Mouse (Mus musculus) embryonic facial prominence, embryonic 12.5 days (tissue): ENCODE measurements around the gene Scaper. TPM values are rescaled to one million over a fixed set of nuclear protein-coding genes. Genes with fewer than 3 reads are reported as not detected.

Experiments
- ATAC-seq: fragments of 200-750 bp; cut with Nextera tagmentation; 2 replicates; pipeline ENCODE4 v1.8.0; 2017; ENCODE audit not compliant: insufficient number of reproducible peaks, insufficient read depth, low FRiP score, low TSS enrichment
- H3K27ac ChIP-seq: fragments of 300-500 bp; sonication (generic); 2 replicates; pipeline ENCODE4 v1.5.1; 2016; ENCODE audit warnings: mild to moderate bottlenecking
- H3K27me3 ChIP-seq: fragments of 300-500 bp; sonication (generic); 2 replicates; pipeline ENCODE4 v1.6.1; 2016; ENCODE audit warnings: mild to moderate bottlenecking, moderate library complexity
- H3K36me3 ChIP-seq: fragments of 300-500 bp; sonication (generic); 2 replicates; pipeline ENCODE4 v1.6.1; 2016; ENCODE audit warnings: mild to moderate bottlenecking
- H3K4me1 ChIP-seq: fragments of 300-500 bp; sonication (generic); 2 replicates; pipeline ENCODE4 v1.6.1; 2016
- H3K4me2 ChIP-seq: fragments of 300-500 bp; sonication (generic); replicated peaks from 2 replicates; pipeline ENCODE4 v1.6.1; 2016; ENCODE audit warnings: mild to moderate bottlenecking, moderate library complexity
- H3K4me3 ChIP-seq: fragments of 300-500 bp; sonication (generic); 2 replicates; pipeline ENCODE4 v1.5.1; 2016; ENCODE audit warnings: mild to moderate bottlenecking
- H3K9ac ChIP-seq: fragments of 300-500 bp; sonication (generic); 2 replicates; pipeline ENCODE4 v1.6.1; 2016; ENCODE audit warnings: mild to moderate bottlenecking, moderate library complexity
- H3K9me3 ChIP-seq: fragments of 300-500 bp; sonication (generic); 2 replicates; pipeline ENCODE4 v1.6.1; 2016; ENCODE audit warnings: mild to moderate bottlenecking, moderate library complexity
- WGBS: fragments of 180-500 bp; shearing (Covaris S2); methylation state at CpG from one replicate; pipeline ENCODE4 v1.1.7; 2016; 5-methylcytosine and 5-hydroxymethylcytosine counted together
- polyA plus RNA-seq: library from polyadenylated mRNA; unstranded; fragments of >200 nt; fragmentation: Nextera tagmentation; extraction: Ambion mirVana; gene quantifications from 2 replicates; pipeline ENCODE4 v1.2.1, GENCODE M21; 2016

The Scaper gene
- polyA plus RNA-seq, 1 experiment from 2014 or later: 14.4 TPM

DNA sequence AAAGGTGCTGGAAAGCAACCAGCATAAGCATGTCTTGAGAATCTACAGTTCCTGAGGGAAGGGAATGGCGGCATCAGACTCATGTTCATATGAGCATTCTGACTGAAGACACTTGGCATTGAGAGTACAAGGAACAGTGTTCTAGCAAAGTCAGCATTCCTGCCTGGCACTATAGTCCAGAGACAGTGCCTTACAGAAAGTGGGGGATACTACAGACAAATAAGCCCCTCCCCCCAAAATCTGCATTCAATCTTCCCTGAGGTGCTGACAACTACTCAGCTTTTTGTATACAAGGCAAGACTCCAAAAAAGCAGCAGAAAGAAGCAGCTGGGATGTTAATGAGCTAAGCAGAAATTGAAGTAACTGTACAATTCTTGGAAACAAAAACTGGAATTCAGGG, 59.9 kb downstream of the Scaper start:
- Histone ChIP-seq H3K36me3 (no peaks in the 10 kb centered on the region), H3K4me2 (no peak overlapping the region), H3K27ac (no peak overlapping the region), H3K27me3 (no peaks in the 10 kb centered on the region), H3K9ac (no peak overlapping the region), H3K4me3 (no peak overlapping the region), H3K9me3 (no peaks in the 10 kb centered on the region), H3K4me1 (no peaks in the 10 kb centered on the region)
- ATAC-seq: no peak
- 89% methylated on average over 1 of the region's 1 CpGs for WGBS

DNA sequence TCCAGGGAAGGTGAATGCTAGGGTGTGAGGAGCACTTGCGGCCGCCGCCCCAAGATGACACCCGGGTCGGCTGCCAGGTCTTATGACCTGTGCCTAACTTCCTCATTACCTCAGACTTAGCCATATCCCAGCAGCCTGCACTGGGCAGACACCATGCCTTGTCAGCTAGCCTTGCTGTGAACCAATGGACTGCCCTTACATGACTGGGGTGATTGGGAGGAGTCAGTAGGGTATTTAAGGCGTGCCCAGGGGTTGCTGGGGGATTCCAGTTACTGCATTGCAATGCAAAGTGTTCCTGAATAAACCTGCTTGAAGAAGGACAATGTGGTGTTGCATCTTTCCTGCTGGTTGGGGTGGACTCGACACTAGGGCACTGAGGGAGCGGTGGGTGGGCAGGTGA, 148.5 kb downstream of the Scaper start:
- ATAC-seq: no peak
- H3K9me3 ChIP-seq: no peaks in the 10 kb centered on the region

DNA sequence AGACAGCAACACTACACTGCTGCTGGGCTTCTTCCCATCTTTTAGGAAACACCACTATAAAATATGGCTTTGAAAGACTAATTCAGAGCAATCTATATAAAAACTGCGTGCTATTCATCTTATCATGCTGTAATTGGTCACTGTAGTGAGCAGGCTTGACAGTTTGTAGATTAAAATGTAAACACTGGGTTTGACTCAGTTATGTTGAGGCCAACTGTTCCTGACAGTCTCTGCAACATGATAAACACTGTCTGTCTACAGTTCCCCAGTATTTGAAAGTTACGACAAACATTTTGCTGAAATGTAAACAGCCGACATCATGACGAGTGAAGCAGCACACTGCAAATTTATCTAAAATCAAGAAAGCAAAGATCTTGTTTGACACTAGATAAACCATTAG, 225.9 kb downstream of the Scaper start:
- no peak for ATAC-seq
- WGBS: 67% methylated on average over 4 of the region's 4 CpGs
- no peaks in the 10 kb centered on the region for H3K4me1 ChIP-seq
- no peaks in the 10 kb centered on the region for H3K27me3 ChIP-seq
- no peaks in the 10 kb centered on the region for H3K9me3 ChIP-seq
- no peak overlapping the region for H3K27ac ChIP-seq
- H3K9ac ChIP-seq: no peak overlapping the region
- H3K36me3 ChIP-seq: no peaks in the 10 kb centered on the region
- no peak overlapping the region for H3K4me2 ChIP-seq
- no peak overlapping the region for H3K4me3 ChIP-seq

More for the DNA sequence above, 148.5 kb downstream of the Scaper start:
- no peaks in the 10 kb centered on the region for H3K36me3 ChIP-seq
- no peak overlapping the region for H3K4me2 ChIP-seq
- WGBS: 87% methylated on average over 8 of the region's 8 CpGs
- H3K4me3 ChIP-seq: no peak overlapping the region
- no peak overlapping the region for H3K9ac ChIP-seq
- H3K27ac ChIP-seq: no peak overlapping the region
- no peaks in the 10 kb centered on the region for H3K4me1 ChIP-seq
- H3K27me3 ChIP-seq: no peaks in the 10 kb centered on the region

DNA sequence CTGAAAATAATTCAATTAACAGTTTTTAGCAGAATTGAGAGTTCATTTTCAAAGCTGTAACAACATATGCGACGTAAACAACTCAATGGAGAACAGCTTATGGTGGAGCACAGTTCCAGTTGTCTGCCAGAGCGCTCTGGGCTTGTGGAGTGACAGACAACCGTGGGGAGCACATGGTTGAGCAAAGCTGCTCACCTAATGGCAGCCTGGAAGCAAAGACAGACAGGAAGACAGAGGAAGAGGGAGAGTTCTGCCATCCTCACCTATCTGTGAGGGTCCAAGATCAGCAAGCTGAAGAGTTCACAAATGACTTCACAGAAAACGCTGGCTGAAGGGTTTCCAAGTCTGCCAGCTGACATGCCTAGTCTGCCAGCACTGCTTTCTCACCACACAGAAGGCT, 227.4 kb downstream of the Scaper start:
- no peak for ATAC-seq
- H3K4me1 ChIP-seq: no peaks in the 10 kb centered on the region

DNA sequence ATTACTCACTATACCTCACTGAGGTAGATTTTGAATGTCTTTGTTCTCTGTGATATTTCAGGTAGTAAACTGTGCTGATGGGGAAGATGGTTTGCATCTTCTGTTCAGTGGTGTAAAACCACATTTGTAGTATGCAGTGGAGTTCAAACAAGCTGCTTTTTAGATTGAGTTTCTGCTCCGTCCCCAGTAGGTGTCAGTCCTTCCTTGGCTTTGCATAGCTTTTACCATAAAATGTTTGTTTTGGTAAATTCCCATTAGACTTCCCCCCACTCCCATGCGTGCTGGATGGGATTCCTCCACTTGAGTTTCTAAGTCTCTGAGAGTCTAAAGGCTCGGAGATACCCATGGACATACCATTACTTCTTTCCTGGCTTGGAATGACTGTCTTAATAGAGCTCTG, 231.3 kb downstream of the Scaper start:
- ATAC-seq: no peak
- Histone ChIP-seq H3K36me3 (no peaks in the 10 kb centered on the region), H3K27me3 (no peaks in the 10 kb centered on the region), H3K9ac (no peak overlapping the region), H3K9me3 (no peaks in the 10 kb centered on the region), H3K4me1 (no peaks in the 10 kb centered on the region), H3K4me2 (no peak overlapping the region), H3K27ac (no peak overlapping the region), H3K4me3 (no peak overlapping the region)
- 60% methylated on average over 3 of the region's 3 CpGs for WGBS

More for the DNA sequence above, 227.4 kb downstream of the Scaper start:
- 84% methylated on average over 5 of the region's 5 CpGs for WGBS
- H3K4me2 ChIP-seq: no peak overlapping the region
- no peak overlapping the region for H3K4me3 ChIP-seq
- H3K9ac ChIP-seq: no peak overlapping the region
- H3K27ac ChIP-seq: no peak overlapping the region
- no peaks in the 10 kb centered on the region for H3K9me3 ChIP-seq
- no peaks in the 10 kb centered on the region for H3K36me3 ChIP-seq
- no peaks in the 10 kb centered on the region for H3K27me3 ChIP-seq

DNA sequence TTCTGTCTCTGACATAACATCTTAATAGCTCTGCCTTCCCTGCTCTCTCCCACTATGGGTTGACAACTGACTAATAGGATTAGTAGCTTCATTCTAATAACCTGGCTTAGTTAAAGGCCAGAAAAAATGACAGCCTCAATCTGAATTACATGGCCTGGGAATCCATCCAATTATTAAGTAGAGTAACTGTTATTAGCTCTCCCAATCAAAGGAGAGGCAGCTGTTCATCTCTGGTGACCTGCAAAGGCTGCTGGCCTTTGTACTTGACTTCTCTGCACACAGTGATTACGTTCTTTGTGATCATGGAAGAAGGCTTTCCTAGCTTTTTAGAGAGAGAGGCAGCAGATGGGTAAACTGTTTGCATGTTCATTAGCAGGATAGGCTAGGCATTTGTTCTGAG, 242.6 kb downstream of the Scaper start:
- Histone ChIP-seq H3K36me3 (no peaks in the 10 kb centered on the region), H3K9ac (no peak overlapping the region), H3K4me3 (no peak overlapping the region), H3K27me3 (no peaks in the 10 kb centered on the region), H3K27ac (no peak overlapping the region), H3K4me2 (no peak overlapping the region), H3K4me1 (no peaks in the 10 kb centered on the region), H3K9me3 (no peaks in the 10 kb centered on the region)
- no peak for ATAC-seq
- WGBS: 52% methylated on average over 1 of the region's 1 CpGs

DNA sequence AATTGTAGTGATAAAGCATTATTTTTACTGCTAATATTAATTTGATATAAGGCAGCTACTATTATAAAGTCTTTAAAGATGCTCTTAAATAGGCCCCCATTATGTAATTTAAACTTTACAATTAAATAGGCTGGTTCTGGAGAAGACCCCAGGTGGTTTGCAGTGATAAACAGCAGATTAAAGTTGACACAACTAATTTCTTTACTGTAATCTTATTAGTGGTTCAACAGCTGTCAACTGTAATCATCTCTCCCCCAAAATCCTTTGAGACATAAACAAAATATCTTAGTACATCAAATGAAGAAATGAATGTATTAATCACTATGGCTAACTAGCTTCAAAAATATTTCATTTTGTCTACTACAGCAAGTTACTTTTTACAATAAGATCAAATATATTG, 260.8 kb downstream of the Scaper start:
- ATAC-seq: no peak
- Histone ChIP-seq H3K9me3 (no peaks in the 10 kb centered on the region), H3K27ac (no peak overlapping the region), H3K9ac (no peak overlapping the region), H3K36me3 (no peaks in the 10 kb centered on the region), H3K4me1 (no peaks in the 10 kb centered on the region), H3K4me2 (no peak overlapping the region), H3K4me3 (no peak overlapping the region), H3K27me3 (no peaks in the 10 kb centered on the region)

DNA sequence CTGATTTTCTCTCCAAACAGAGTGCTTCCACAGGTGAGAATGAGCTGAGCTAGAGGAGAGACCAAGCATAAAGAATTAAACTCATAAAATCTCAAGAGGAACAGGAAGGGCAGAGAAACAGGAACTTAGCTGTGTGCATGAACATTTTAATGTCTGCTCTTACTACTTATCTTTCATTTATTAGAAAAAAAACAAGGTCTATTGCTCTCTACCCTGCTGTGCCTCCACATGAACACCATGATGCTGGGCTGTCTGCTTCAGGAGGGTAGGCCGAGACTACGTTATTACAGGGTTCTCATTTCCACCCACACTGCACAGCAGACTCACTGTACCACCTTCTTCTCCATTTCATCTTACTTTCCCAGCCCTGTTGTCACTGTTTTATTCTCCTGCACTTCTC, 291.5 kb downstream of the Scaper start:
- H3K36me3 ChIP-seq: no peaks in the 10 kb centered on the region
- no peaks in the 10 kb centered on the region for H3K4me1 ChIP-seq
- no peaks in the 10 kb centered on the region for H3K27me3 ChIP-seq
- no peaks in the 10 kb centered on the region for H3K9me3 ChIP-seq
- no peak overlapping the region for H3K4me2 ChIP-seq
- H3K27ac ChIP-seq: no peak overlapping the region
- ATAC-seq: no peak
- no peak overlapping the region for H3K4me3 ChIP-seq
- no peak overlapping the region for H3K9ac ChIP-seq
- 87% methylated on average over 2 of the region's 2 CpGs for WGBS

DNA sequence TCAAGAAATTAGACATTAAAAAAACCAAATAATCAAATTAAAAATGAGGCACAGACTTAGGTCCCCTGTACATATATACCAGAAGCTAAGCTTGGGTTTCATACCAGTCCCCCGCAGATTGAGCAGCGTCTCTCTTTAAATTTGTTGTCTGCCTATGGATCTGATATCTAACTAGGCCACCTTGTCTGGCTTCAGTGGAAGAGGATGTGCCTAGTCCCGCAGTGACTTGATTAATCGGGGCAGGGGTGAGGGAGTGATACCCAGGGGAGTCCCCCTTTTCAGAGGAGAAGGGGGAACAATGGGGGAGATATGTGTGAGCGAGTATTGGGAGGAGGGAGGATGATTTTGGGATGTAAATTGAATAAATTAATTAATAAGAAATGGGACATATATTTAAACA, 310.9 kb downstream of the Scaper start:
- H3K27me3 ChIP-seq: no peaks in the 10 kb centered on the region

DNA sequence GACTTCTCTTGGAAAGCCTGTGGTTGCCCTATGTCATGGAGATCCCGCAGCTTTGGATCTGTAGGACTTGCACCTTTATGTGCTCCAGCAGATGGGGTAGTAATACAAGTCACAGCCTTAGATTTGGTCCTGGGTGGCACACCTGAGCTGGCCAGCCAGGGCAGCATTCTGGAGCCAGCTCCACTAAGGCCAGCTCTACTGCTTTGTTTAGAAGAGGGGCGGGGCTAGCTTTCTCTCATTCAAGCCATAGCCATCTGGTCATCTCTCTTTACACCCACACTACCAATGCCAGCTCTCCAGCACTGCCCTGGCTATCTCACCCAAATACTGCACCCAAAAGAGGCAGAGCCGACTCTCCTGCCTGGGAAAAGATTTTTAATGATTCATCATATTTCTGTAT, 323.2 kb downstream of the Scaper start:
- 85% methylated on average over 3 of the region's 3 CpGs for WGBS
- Histone ChIP-seq H3K27me3 (no peaks in the 10 kb centered on the region), H3K4me2 (no peak overlapping the region)

More for the DNA sequence above, 310.9 kb downstream of the Scaper start:
- H3K4me3 ChIP-seq: no peak overlapping the region
- H3K9ac ChIP-seq: no peak overlapping the region
- no peak overlapping the region for H3K27ac ChIP-seq
- peaks cover 5% of the 10 kb centered on the region; the same call in 1 of the 2 replicates for H3K9me3 ChIP-seq
- no peak for ATAC-seq
- no peaks in the 10 kb centered on the region for H3K36me3 ChIP-seq
- no peaks in the 10 kb centered on the region for H3K4me1 ChIP-seq
- 75% methylated on average over 5 of the region's 5 CpGs for WGBS
- no peak overlapping the region for H3K4me2 ChIP-seq

DNA sequence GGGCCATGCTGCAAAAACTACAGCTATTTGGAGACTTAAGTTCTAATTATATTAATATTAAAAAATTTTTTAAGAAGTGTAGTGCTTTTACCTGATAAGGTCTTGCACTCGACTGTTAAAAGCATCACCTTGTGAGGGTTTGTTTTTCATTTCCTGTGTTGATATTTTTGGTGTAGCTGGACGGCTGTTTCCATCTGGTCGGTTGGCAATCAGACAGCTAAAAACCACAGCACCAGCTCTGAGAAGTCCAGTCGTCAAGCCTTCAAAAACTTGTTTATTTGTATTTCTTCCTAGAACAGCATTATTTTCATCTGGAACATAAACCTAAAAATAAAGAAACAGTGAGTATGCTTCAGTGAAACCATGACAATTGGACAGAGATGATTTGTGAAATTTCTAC, 328.2 kb downstream of the Scaper start:
- Histone ChIP-seq H3K27me3 (no peaks in the 10 kb centered on the region), H3K4me2 (no peak overlapping the region), H3K9ac (no peak overlapping the region), H3K36me3 (no peaks in the 10 kb centered on the region), H3K4me3 (no peak overlapping the region), H3K4me1 (no peaks in the 10 kb centered on the region), H3K9me3 (no peaks in the 10 kb centered on the region), H3K27ac (no peak overlapping the region)
- 58% methylated on average over 4 of the region's 4 CpGs for WGBS
- ATAC-seq: no peak

More for the DNA sequence above, 323.2 kb downstream of the Scaper start:
- H3K36me3 ChIP-seq: no peaks in the 10 kb centered on the region
- H3K9me3 ChIP-seq: no peaks in the 10 kb centered on the region
- H3K4me3 ChIP-seq: no peak overlapping the region
- H3K9ac ChIP-seq: no peak overlapping the region
- no peak for ATAC-seq
- no peaks in the 10 kb centered on the region for H3K4me1 ChIP-seq
- H3K27ac ChIP-seq: no peak overlapping the region

DNA sequence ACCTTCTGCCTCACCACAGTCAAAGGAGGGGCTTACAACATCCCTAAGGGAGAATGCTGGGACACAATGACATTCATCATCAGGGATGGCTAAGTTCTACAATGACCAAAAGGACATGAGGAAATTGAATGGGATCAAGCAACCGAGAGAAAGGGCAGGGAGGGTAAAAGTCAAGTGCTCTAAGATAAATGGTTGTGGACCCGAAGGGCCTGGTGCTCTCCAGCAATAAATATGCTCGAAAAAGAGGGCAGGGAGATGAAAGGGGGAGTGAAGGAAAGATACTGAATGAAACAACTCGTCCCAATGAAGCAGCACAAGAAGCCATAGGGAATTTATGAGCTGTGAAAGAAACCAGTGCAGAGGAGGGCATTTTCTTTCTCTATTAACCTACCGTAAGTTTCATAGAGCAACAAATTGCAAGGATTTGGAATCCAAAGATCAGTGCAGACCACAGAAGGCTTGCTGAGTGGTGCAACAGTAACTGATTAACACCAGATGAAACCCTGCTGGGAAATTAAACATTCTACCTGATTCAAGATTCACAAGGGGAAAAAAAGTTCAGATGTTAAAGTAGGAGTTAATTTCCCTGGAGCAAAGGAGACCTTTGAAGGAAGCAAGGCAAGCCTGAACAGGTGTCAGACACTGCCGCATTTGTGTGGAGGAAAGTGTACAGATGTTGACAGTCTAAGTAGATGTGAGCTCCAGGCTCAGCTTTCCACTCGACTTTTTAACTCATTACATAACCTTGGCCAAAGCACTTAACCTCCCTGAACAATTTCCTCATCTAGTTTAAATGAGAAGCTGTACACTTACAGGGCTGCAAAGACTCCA, 329.0 kb downstream of the Scaper start:
- Histone ChIP-seq H3K9me3 (no peaks in the 10 kb centered on the region), H3K4me3 (no peak overlapping the region), H3K9ac (no peak overlapping the region), H3K36me3 (no peaks in the 10 kb centered on the region), H3K27ac (no peak overlapping the region), H3K27me3 (no peaks in the 10 kb centered on the region), H3K4me1 (no peaks in the 10 kb centered on the region), H3K4me2 (no peak overlapping the region)
- 34% methylated on average over 7 of the region's 7 CpGs for WGBS
- no peak for ATAC-seq
